Mouse (Mus musculus): ENCODE measurements around the gene Sgsm1. TPM values are rescaled to one million over a fixed set of nuclear protein-coding genes. Genes with fewer than 3 reads are reported as not detected.
A peak's percentile ranks its signal among the peaks of the same experiment; 100 is the strongest.

Gene Sgsm1
- total RNA-seq, 2 experiments from 2014 or later = 0.13 to 0.67 TPM

GRCm38 (mm10) chr5:113313998-113314397, 3.4 kb upstream of the Sgsm1 start:
- DNase-seq = peak; percentile 47

GRCm38 (mm10) chr5:113309491-113310376, 852 bp downstream of the Sgsm1 start:
- DNase-seq = no peak

- no peak for DNase-seq
These were observed 3.7 kb downstream of the Sgsm1 start for GRCm38 (mm10) chr5:113306750-113307477.

GRCm38 (mm10) chr5:113304527-113304926, 6.1 kb downstream of the Sgsm1 start:
- no peak for DNase-seq

GRCm38 (mm10) chr5:113301841-113302240, 8.7 kb downstream of the Sgsm1 start:
- no peak for DNase-seq

- DNase-seq = no peak
These were observed 10.3 kb downstream of the Sgsm1 start for GRCm38 (mm10) chr5:113300148-113300889.

- no peak for DNase-seq
These were observed 11.2 kb downstream of the Sgsm1 start for GRCm38 (mm10) chr5:113299433-113299832.

- DNase-seq = no peak
These were observed 11.8 kb downstream of the Sgsm1 start for GRCm38 (mm10) chr5:113298826-113299225.

- no peak for DNase-seq
These were observed 12.5 kb downstream of the Sgsm1 start for GRCm38 (mm10) chr5:113298040-113298439.

- DNase-seq = no peak
These were observed 14.8 kb downstream of the Sgsm1 start for GRCm38 (mm10) chr5:113295791-113296190.

GRCm38 (mm10) chr5:113294575-113294974, 16.0 kb downstream of the Sgsm1 start:
- DNase-seq = no peak

GRCm38 (mm10) chr5:113293446-113293845, 17.1 kb downstream of the Sgsm1 start:
- no peak for DNase-seq

GRCm38 (mm10) chr5:113292832-113293231, 17.8 kb downstream of the Sgsm1 start:
- DNase-seq = no peak

GRCm38 (mm10) chr5:113292179-113292578, 18.4 kb downstream of the Sgsm1 start:
- no peak for DNase-seq

- DNase-seq = no peak
These were observed 19.5 kb downstream of the Sgsm1 start for GRCm38 (mm10) chr5:113291125-113291524.

- DNase-seq = no peak
These were observed 20.4 kb downstream of the Sgsm1 start for GRCm38 (mm10) chr5:113290149-113290548.

GRCm38 (mm10) chr5:113288490-113288889, 22.1 kb downstream of the Sgsm1 start:
- no peak for DNase-seq

- DNase-seq = no peak
These were observed 22.8 kb downstream of the Sgsm1 start for GRCm38 (mm10) chr5:113287762-113288161.

- no peak for DNase-seq
These were observed 23.7 kb downstream of the Sgsm1 start for GRCm38 (mm10) chr5:113286591-113287520.

- no peak for DNase-seq
These were observed 24.5 kb downstream of the Sgsm1 start for GRCm38 (mm10) chr5:113286048-113286447.

- no peak for DNase-seq
These were observed 25.0 kb downstream of the Sgsm1 start for GRCm38 (mm10) chr5:113285541-113285940.

All from gastrocnemius, postnatal 25 days (tissue).